Mouse (Mus musculus): ENCODE data around the gene Ap2m1. TPM values are rescaled to one million over a fixed set of nuclear protein-coding genes. Genes with fewer than 3 reads are reported as not detected.

Gene Ap2m1
- total and polyA plus RNA-seq, 2 experiments from 2014 or later, result 1,021 to 1,346 TPM

DNA sequence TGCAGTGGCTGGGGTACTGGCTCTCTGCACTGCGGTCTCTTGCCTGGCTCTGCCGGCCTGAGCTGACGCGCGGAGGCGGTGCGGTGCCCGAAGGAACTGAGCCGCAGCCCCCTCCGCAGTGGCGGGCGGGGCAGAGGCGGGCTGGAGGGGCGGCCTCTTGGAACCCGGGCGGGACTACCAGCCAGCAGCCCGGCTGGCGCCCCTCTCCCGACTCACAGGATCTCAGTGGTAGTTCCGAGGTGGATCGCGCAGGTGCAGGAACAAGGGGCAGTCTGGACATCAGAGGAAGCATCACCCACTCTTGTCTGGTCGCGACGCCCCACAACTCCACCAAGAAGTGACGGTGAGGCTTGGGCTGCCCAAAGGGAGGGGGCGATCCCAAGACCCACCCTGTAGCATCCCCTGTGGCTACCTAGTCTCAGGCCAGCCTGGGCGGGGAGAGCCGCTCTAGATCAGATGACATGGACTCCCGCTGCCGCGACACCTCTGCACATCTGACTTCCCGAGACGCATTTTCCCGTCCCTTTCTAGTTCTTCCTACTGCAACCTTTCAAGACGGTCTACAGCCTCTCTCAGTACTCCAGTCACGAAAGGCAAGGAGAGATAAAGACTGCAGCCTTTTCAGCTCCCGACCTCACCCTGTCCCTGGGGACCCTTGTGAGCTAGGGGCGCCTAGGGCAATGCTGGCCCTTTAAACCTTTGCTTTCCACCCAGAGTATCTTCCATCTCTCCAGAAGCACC is 54.8 kb downstream of the Ap2m1 start:
- ATAC-seq (peak; percentile 90), DNase-seq (ENCODE audit: low spot score) (peak; percentile 84)
- Histone ChIP-seq H3K9ac (replicated peaks; ENCODE audit: low read length) (peak overlapping the region; percentile 47), H3K4me2 (ENCODE audit: low read depth, low read length) (peak overlapping the region; percentile 80), H3K4me1 (ENCODE audit: insufficient read depth, low read length) (no peaks in the 10 kb centered on the region), H3K27me3 (ENCODE audit: insufficient read depth, low read length) (peaks cover 17% of the 10 kb centered on the region), H3K9me3 (ENCODE audit: low read length) (no peaks in the 10 kb centered on the region), H3K27ac (peak overlapping the region; percentile 78), H3K36me3 (ENCODE audit: insufficient read depth, low read length) (no peaks in the 10 kb centered on the region), H3K4me3 (ENCODE audit: low read length) (peak overlapping the region; percentile 43)
- no peak; the same call in 1 of the 2 replicates for TF ChIP-seq CTCF (IDR thresholded peaks at IDR 0.05; ENCODE audit: low read depth)
- 0% methylated on average over 33 of the region's 39 CpGs for WGBS

DNA sequence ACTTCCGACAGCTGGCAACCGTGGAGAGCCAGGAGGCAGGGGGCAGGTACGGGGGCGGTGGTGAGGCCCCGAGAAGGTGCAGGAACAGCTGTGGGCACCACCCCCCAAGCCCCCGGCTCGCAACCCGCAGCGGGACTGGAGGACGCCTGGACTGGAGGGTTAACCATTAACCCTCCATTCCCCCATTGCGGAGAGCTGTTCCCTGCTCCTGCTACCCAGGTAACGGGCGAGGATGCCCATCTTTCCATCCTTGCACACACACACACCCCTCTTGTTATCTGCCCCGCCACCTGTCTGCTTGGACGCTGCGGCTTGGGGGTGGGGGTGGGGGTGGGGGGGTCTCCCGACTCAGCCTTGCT is 55.4 kb downstream of the Ap2m1 start:
- Histone ChIP-seq H3K4me3 (ENCODE audit: low read length) (peak overlapping the region; percentile 43), H3K27ac (peak overlapping the region; percentile 78), H3K4me2 (ENCODE audit: low read depth, low read length) (peak overlapping the region; percentile 80), H3K4me1 (ENCODE audit: insufficient read depth, low read length) (no peaks in the 10 kb centered on the region), H3K9me3 (ENCODE audit: low read length) (no peaks in the 10 kb centered on the region), H3K9ac (replicated peaks; ENCODE audit: low read length) (peak overlapping the region; percentile 47), H3K27me3 (ENCODE audit: insufficient read depth, low read length) (peaks cover 17% of the 10 kb centered on the region), H3K36me3 (ENCODE audit: insufficient read depth, low read length) (no peaks in the 10 kb centered on the region)
- DNase-seq (ENCODE audit: low spot score) (no peak), ATAC-seq (0 out of 2 replicates have a peak, but pooled peaks have one; percentile 14)
- 5% methylated on average over 17 of the region's 17 CpGs for WGBS
- TF ChIP-seq CTCF (IDR thresholded peaks at IDR 0.05; ENCODE audit: low read depth), result no peak

GRCm38 (mm10) chr16:20591076-20591705 is 55.9 kb downstream of the Ap2m1 start:
- no peaks in the 10 kb centered on the region for H3K36me3 ChIP-seq (ENCODE audit: insufficient read depth, low read length)
- no peak overlapping the region for H3K27ac ChIP-seq
- peak overlapping the region; percentile 43 for H3K4me3 ChIP-seq (ENCODE audit: low read length)
- peak overlapping the region; percentile 80 for H3K4me2 ChIP-seq (ENCODE audit: low read depth, low read length)
- peaks cover 17% of the 10 kb centered on the region for H3K27me3 ChIP-seq (ENCODE audit: insufficient read depth, low read length)
- TF ChIP-seq CTCF (IDR thresholded peaks at IDR 0.05; ENCODE audit: low read depth), result no peak
- H3K4me1 ChIP-seq (ENCODE audit: insufficient read depth, low read length), result no peaks in the 10 kb centered on the region
- ATAC-seq, result no peak
- peak overlapping the region; percentile 45 for H3K9ac ChIP-seq (replicated peaks; ENCODE audit: low read length)
- H3K9me3 ChIP-seq (ENCODE audit: low read length), result no peaks in the 10 kb centered on the region
- WGBS, result 8% methylated on average over 48 of the region's 48 CpGs
- DNase-seq (ENCODE audit: low spot score), result peak; percentile 5

Other genes with a start within 250 kb of the Ap2m1 start
- gene Parl, start 233.1 kb upstream of the Ap2m1 start, total RNA-seq (2014; rRNA removed), result 78.2 and 110 TPM in 2 replicates
- 86.9 and 90.1 TPM in 2 replicates for gene Parl, start 233.1 kb upstream of the Ap2m1 start, polyA plus RNA-seq (2015; fragmentation: Nextera tagmentation; extraction: Ambion mirVana)
- 0.10 TPM in 1 of 2 replicates, not detected in the other for gene Cyp2ab1, start 210.1 kb upstream of the Ap2m1 start, total RNA-seq (2014; rRNA removed)
- not detected in 2 replicates for gene Cyp2ab1, start 210.1 kb upstream of the Ap2m1 start, polyA plus RNA-seq (2015; fragmentation: Nextera tagmentation; extraction: Ambion mirVana)
- gene Abcc5, start 109.1 kb upstream of the Ap2m1 start, total RNA-seq (2014; rRNA removed), result 72.7 and 80.1 TPM in 2 replicates
- 80.4 and 81.0 TPM in 2 replicates for gene Abcc5, start 109.1 kb upstream of the Ap2m1 start, polyA plus RNA-seq (2015; fragmentation: Nextera tagmentation; extraction: Ambion mirVana)
- 102 and 109 TPM in 2 replicates for gene Eif2b5, start 36.7 kb upstream of the Ap2m1 start, total RNA-seq (2014; rRNA removed)
- 80.9 and 81.4 TPM in 2 replicates for gene Eif2b5, start 36.7 kb upstream of the Ap2m1 start, polyA plus RNA-seq (2015; fragmentation: Nextera tagmentation; extraction: Ambion mirVana)
- 44.3 and 48.6 TPM in 2 replicates for gene Dvl3, start 18.5 kb upstream of the Ap2m1 start, total RNA-seq (2014; rRNA removed)
- gene Dvl3, start 18.5 kb upstream of the Ap2m1 start, polyA plus RNA-seq (2015; fragmentation: Nextera tagmentation; extraction: Ambion mirVana), result 22.3 and 25.7 TPM in 2 replicates
- 42.1 and 63.4 TPM in 2 replicates for gene Abcf3, start 13.1 kb downstream of the Ap2m1 start, total RNA-seq (2014; rRNA removed)
- gene Abcf3, start 13.1 kb downstream of the Ap2m1 start, polyA plus RNA-seq (2015; fragmentation: Nextera tagmentation; extraction: Ambion mirVana), result 67.5 and 73.2 TPM in 2 replicates
- 49.9 and 60.2 TPM in 2 replicates for gene Vwa5b2, start 54.0 kb downstream of the Ap2m1 start, total RNA-seq (2014; rRNA removed)
- gene Vwa5b2, start 54.0 kb downstream of the Ap2m1 start, polyA plus RNA-seq (2015; fragmentation: Nextera tagmentation; extraction: Ambion mirVana), result 32.6 and 32.8 TPM in 2 replicates
- gene Eef1akmt4, start 76.1 kb downstream of the Ap2m1 start, total RNA-seq (2014; rRNA removed), result 6.0 and 6.4 TPM in 2 replicates
- 5.6 and 6.5 TPM in 2 replicates for gene Eef1akmt4, start 76.1 kb downstream of the Ap2m1 start, polyA plus RNA-seq (2015; fragmentation: Nextera tagmentation; extraction: Ambion mirVana)
- gene Gm49333, start 76.1 kb downstream of the Ap2m1 start, total RNA-seq (2014; rRNA removed), result 0.54 TPM in 1 of 2 replicates, not detected in the other
- not detected in 2 replicates for gene Gm49333, start 76.1 kb downstream of the Ap2m1 start, polyA plus RNA-seq (2015; fragmentation: Nextera tagmentation; extraction: Ambion mirVana)
- 34.8 and 38.9 TPM in 2 replicates for gene Alg3, start 76.3 kb downstream of the Ap2m1 start, total RNA-seq (2014; rRNA removed)
- 35.5 and 36.5 TPM in 2 replicates for gene Alg3, start 76.3 kb downstream of the Ap2m1 start, polyA plus RNA-seq (2015; fragmentation: Nextera tagmentation; extraction: Ambion mirVana)
- gene Camk2n2, start 85.8 kb downstream of the Ap2m1 start, total RNA-seq (2014; rRNA removed), result 70.2 and 82.9 TPM in 2 replicates
- gene Camk2n2, start 85.8 kb downstream of the Ap2m1 start, polyA plus RNA-seq (2015; fragmentation: Nextera tagmentation; extraction: Ambion mirVana), result 84.7 and 85.7 TPM in 2 replicates
- 14.7 and 24.6 TPM in 2 replicates for gene Ece2, start 94.3 kb downstream of the Ap2m1 start, total RNA-seq (2014; rRNA removed)
- gene Ece2, start 94.3 kb downstream of the Ap2m1 start, polyA plus RNA-seq (2015; fragmentation: Nextera tagmentation; extraction: Ambion mirVana), result 16.0 and 16.6 TPM in 2 replicates
- gene Psmd2, start 116.2 kb downstream of the Ap2m1 start, total RNA-seq (2014; rRNA removed), result 192 and 196 TPM in 2 replicates
- gene Psmd2, start 116.2 kb downstream of the Ap2m1 start, polyA plus RNA-seq (2015; fragmentation: Nextera tagmentation; extraction: Ambion mirVana), result 308 and 314 TPM in 2 replicates
- 424 and 428 TPM in 2 replicates for gene Eif4g1, start 132.8 kb downstream of the Ap2m1 start, total RNA-seq (2014; rRNA removed)
- gene Eif4g1, start 132.8 kb downstream of the Ap2m1 start, polyA plus RNA-seq (2015; fragmentation: Nextera tagmentation; extraction: Ambion mirVana), result 115 and 124 TPM in 2 replicates
- gene Fam131a, start 157.8 kb downstream of the Ap2m1 start, total RNA-seq (2014; rRNA removed), result 130 and 147 TPM in 2 replicates
- gene Fam131a, start 157.8 kb downstream of the Ap2m1 start, polyA plus RNA-seq (2015; fragmentation: Nextera tagmentation; extraction: Ambion mirVana), result 49.0 and 55.4 TPM in 2 replicates
- gene Polr2h, start 182.2 kb downstream of the Ap2m1 start, total RNA-seq (2014; rRNA removed), result 25.5 and 29.2 TPM in 2 replicates
- gene Polr2h, start 182.2 kb downstream of the Ap2m1 start, polyA plus RNA-seq (2015; fragmentation: Nextera tagmentation; extraction: Ambion mirVana), result 88.6 and 90.8 TPM in 2 replicates
- 57.0 and 74.6 TPM in 2 replicates for gene Clcn2, start 182.3 kb downstream of the Ap2m1 start, total RNA-seq (2014; rRNA removed)
- gene Clcn2, start 182.3 kb downstream of the Ap2m1 start, polyA plus RNA-seq (2015; fragmentation: Nextera tagmentation; extraction: Ambion mirVana), result 18.5 and 21.2 TPM in 2 replicates
- 32.0 and 35.5 TPM in 2 replicates for gene Chrd, start 197.6 kb downstream of the Ap2m1 start, total RNA-seq (2014; rRNA removed)
- gene Chrd, start 197.6 kb downstream of the Ap2m1 start, polyA plus RNA-seq (2015; fragmentation: Nextera tagmentation; extraction: Ambion mirVana), result 6.2 and 7.0 TPM in 2 replicates
- gene Thpo, start 199.0 kb downstream of the Ap2m1 start, total RNA-seq (2014; rRNA removed), result 1.0 and 1.3 TPM in 2 replicates
- 1.4 and 1.6 TPM in 2 replicates for gene Thpo, start 199.0 kb downstream of the Ap2m1 start, polyA plus RNA-seq (2015; fragmentation: Nextera tagmentation; extraction: Ambion mirVana)